Mouse (Mus musculus) heart, adult 2 months (tissue): ENCODE results near the gene 9930104L06Rik.
"Not testable (repeated sequence)": the region's sequence is repeated elsewhere in the genome, so short reads cannot be mapped to it uniquely, and the experiment has no call there.

Source experiments
- CTCF ChIP-seq: fragments of 200-600 bp; IDR thresholded peaks from 2 replicates; pipeline ENCODE4 v1.8.1; 2022; ENCODE audit warnings: antibody characterized with exemption, mild to moderate bottlenecking, moderate library complexity
- POLR2A ChIP-seq: fragments of 200-500 bp; IDR thresholded peaks from 2 replicates; pipeline ENCODE4 v1.6.1; 2011; ENCODE audit warnings: mild to moderate bottlenecking, low read depth, low read length, control low read depth; ENCODE audit not compliant: insufficient read depth

GRCm38 (mm10) chr4:124939211-124939610, 2.4 kb downstream of the 9930104L06Rik start, which contains the start of gene Cdca8:
- TF ChIP-seq CTCF, POLR2A: not testable (repeated sequence)
